Mouse (Mus musculus) myocyte (in vitro differentiated cells): ENCODE data around the gene Ulk2.

ENCODE experiments used
- CEBPB ChIP-seq: IDR thresholded peaks from 2 replicates; pipeline ENCODE4 v1.6.1; 2011; ENCODE audit warnings: mild to moderate bottlenecking, moderate library complexity; ENCODE audit not compliant: poor library complexity, insufficient read depth, severe bottlenecking
- E2F4 ChIP-seq: IDR thresholded peaks from one replicate; pipeline ENCODE4 v1.6.1; 2011; ENCODE audit warnings: mild to moderate bottlenecking, control low read depth, moderate library complexity; ENCODE audit not compliant: insufficient read depth
- MAX ChIP-seq: IDR thresholded peaks from one replicate; pipeline ENCODE4 v1.6.1; 2011; ENCODE audit warnings: low read depth, mild to moderate bottlenecking, control low read depth
- MYOD1 ChIP-seq, 3 experiments: IDR thresholded peaks; one replicate each; pipeline ENCODE4 v1.6.1; 2011; ENCODE audit warnings: control low read depth in 2 of 3, low read depth in 2 of 3, mild to moderate bottlenecking in 2 of 3, moderate library complexity in 1 of 3; ENCODE audit not compliant: insufficient read length in 2 of 3, control insufficient read depth in 1 of 3
- MYOG ChIP-seq, 3 experiments: IDR thresholded peaks; one replicate each; pipeline ENCODE4 v1.6.1; 2011; ENCODE audit warnings: control low read depth in 2 of 3, low read depth in 2 of 3, mild to moderate bottlenecking in 2 of 3; ENCODE audit not compliant: insufficient read length in 2 of 3, control insufficient read depth in 1 of 3, insufficient read depth in 1 of 3
- POLR2A ChIP-seq: IDR thresholded peaks from one replicate; pipeline ENCODE4 v1.6.1; 2011; ENCODE audit warnings: low read depth, mild to moderate bottlenecking, control low read depth, moderate library complexity; ENCODE audit not compliant: insufficient read length
- POLR2AphosphoS2 ChIP-seq: IDR thresholded peaks from one replicate; pipeline ENCODE4 v1.6.1; 2011; ENCODE audit warnings: low read depth, control low read depth; ENCODE audit not compliant: insufficient read length
- REST ChIP-seq: IDR thresholded peaks from one replicate; pipeline ENCODE4 v1.6.1; 2011; ENCODE audit warnings: mild to moderate bottlenecking, control low read depth, moderate library complexity; ENCODE audit not compliant: insufficient read depth, insufficient read length
- SRF ChIP-seq: IDR thresholded peaks from one replicate; pipeline ENCODE4 v1.6.1; 2011; ENCODE audit warnings: low read depth; ENCODE audit not compliant: control insufficient read depth, insufficient read length
- TCF12 ChIP-seq: IDR thresholded peaks from one replicate; pipeline ENCODE4 v1.6.1; 2011; ENCODE audit warnings: mild to moderate bottlenecking, control low read depth; ENCODE audit not compliant: poor library complexity, insufficient read depth, severe bottlenecking
- TCF3 ChIP-seq: IDR thresholded peaks from one replicate; pipeline ENCODE4 v1.6.1; 2011; ENCODE audit warnings: low read depth, control low read depth; ENCODE audit not compliant: insufficient read length
- USF1 ChIP-seq: IDR thresholded peaks from one replicate; pipeline ENCODE4 v1.6.1; 2011; ENCODE audit warnings: low read depth, mild to moderate bottlenecking, control low read depth, moderate library complexity

DNA sequence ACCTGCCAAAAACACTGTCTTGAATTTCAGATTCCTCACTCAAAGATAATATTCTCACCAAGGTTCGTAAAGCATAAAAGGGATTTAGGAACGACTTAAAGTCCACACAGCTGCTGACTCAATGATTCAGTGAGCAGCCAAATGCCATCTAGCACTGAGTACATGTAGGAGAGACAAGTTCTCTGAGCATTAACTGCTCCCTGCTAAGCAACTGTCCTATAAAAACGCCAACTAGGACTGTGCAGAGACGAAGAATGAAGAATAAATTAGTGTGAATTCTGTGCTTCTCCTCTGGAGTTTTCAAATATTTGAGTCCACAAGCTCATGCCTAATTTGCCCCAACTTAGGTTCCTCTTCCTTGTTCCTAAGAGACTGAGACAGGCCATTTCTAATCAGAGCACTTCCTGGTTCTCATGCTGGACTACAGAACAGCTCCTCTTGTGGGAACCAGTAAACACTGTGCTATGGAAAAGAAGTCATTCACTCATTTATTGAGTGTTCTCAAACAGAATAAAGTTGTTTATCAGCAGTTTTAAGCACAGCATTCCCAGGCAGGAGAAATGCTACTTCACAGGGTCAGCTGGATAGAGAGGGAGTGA is 80.2 kb downstream of the Ulk2 start:
- TF ChIP-seq TCF12 (no peak), MYOD1 (IDR thresholded peaks at IDR 0.05; ENCODE audit: control insufficient read depth in 1 of 3, insufficient read length in 2 of 3, low read depth in 2 of 3) (no peak), USF1 (no peak), POLR2A (no peak), TCF3 (no peak), E2F4 (no peak), POLR2AphosphoS2 (no peak), MYOG (IDR thresholded peaks at IDR 0.05; ENCODE audit: control insufficient read depth in 1 of 3, insufficient read depth in 1 of 3, insufficient read length in 2 of 3, low read depth in 2 of 3) (no peak), MAX (no peak), CEBPB (no peak), SRF (no peak), REST (no peak)
